Mouse (Mus musculus) kidney, embryonic 16.5 days (tissue): ENCODE data around the gene Col20a1. TPM values are rescaled to one million over a fixed set of nuclear protein-coding genes. Genes with fewer than 3 reads are reported as not detected.

Experiments used
- ATAC-seq: fragments of 200-750 bp; cut with Nextera tagmentation; 2 replicates; pipeline ENCODE4 v1.8.0; 2017; ENCODE audit warnings: moderate TSS enrichment; ENCODE audit not compliant: low FRiP score, low TSS enrichment
- H3K27ac ChIP-seq: fragments of 300-500 bp; sonication (generic); 2 replicates; pipeline ENCODE4 v1.5.1; 2014; ENCODE audit warnings: low read length
- H3K27me3 ChIP-seq: fragments of 300-500 bp; sonication (generic); 2 replicates; pipeline ENCODE4 v1.6.1; 2014; ENCODE audit warnings: low read length, control low read depth, mixed read lengths; ENCODE audit not compliant: insufficient read depth
- H3K36me3 ChIP-seq: fragments of 300-500 bp; sonication (generic); 2 replicates; pipeline ENCODE4 v1.6.1; 2014; ENCODE audit warnings: low read length, control low read depth, mixed read lengths; ENCODE audit not compliant: insufficient read depth
- H3K4me1 ChIP-seq: fragments of 300-500 bp; sonication (generic); 2 replicates; pipeline ENCODE4 v1.6.1; 2014; ENCODE audit warnings: low read length, control low read depth, mixed read lengths; ENCODE audit not compliant: insufficient read depth
- H3K4me2 ChIP-seq: fragments of 300-500 bp; sonication (generic); replicated peaks from 2 replicates; pipeline ENCODE4 v1.6.1; 2014; ENCODE audit warnings: low read depth, low read length
- H3K4me3 ChIP-seq: fragments of 300-500 bp; sonication (generic); 2 replicates; pipeline ENCODE4 v1.5.1; 2014; ENCODE audit warnings: mild to moderate bottlenecking, low read length
- H3K9ac ChIP-seq: fragments of 300-500 bp; sonication (generic); replicated peaks from 2 replicates; pipeline ENCODE4 v1.6.1; 2014; ENCODE audit warnings: low read length
- H3K9me3 ChIP-seq: fragments of 300-500 bp; sonication (generic); 2 replicates; pipeline ENCODE4 v1.6.1; 2016; ENCODE audit warnings: low read length, control low read depth
- WGBS: fragments of 180-500 bp; shearing (Covaris S2); extraction: QIAGEN DNeasy Blood & Tissue Kit; methylation state at CpG from one replicate; pipeline ENCODE4 v1.1.7; 2014; 5-methylcytosine and 5-hydroxymethylcytosine counted together
- polyA plus RNA-seq: library from polyadenylated mRNA; unstranded; fragments of >200 nt; fragmentation: Nextera tagmentation; extraction: Ambion mirVana; gene quantifications from 2 replicates; pipeline ENCODE4 v1.2.1, GENCODE M21; 2015

Col20a1 gene
- polyA plus RNA-seq, 1 experiment from 2014 or later: 0.47 TPM

- 75% methylated on average over 1 of the region's 1 CpGs for WGBS
- no peak overlapping the region for H3K27ac ChIP-seq
- H3K9ac ChIP-seq: no peak overlapping the region
- H3K36me3 ChIP-seq: no peaks in the 10 kb centered on the region
- no peak overlapping the region for H3K4me2 ChIP-seq
- no peaks in the 10 kb centered on the region for H3K9me3 ChIP-seq
- no peak for ATAC-seq
- no peaks in the 10 kb centered on the region for H3K4me1 ChIP-seq
- no peak overlapping the region for H3K4me3 ChIP-seq
- H3K27me3 ChIP-seq: no peaks in the 10 kb centered on the region
Observed at GRCm38 (mm10) chr2:180988948-180989347, 2.6 kb downstream of the Col20a1 start.

- Histone ChIP-seq H3K27me3 (no peaks in the 10 kb centered on the region), H3K4me3 (no peak overlapping the region), H3K36me3 (no peaks in the 10 kb centered on the region), H3K4me2 (no peak overlapping the region), H3K27ac (no peak overlapping the region), H3K9me3 (no peaks in the 10 kb centered on the region), H3K4me1 (no peaks in the 10 kb centered on the region), H3K9ac (no peak overlapping the region)
- WGBS: 74% methylated on average over 4 of the region's 4 CpGs
- ATAC-seq: no peak
Observed at GRCm38 (mm10) chr2:180990347-180990746, 4.0 kb downstream of the Col20a1 start.

DNA sequence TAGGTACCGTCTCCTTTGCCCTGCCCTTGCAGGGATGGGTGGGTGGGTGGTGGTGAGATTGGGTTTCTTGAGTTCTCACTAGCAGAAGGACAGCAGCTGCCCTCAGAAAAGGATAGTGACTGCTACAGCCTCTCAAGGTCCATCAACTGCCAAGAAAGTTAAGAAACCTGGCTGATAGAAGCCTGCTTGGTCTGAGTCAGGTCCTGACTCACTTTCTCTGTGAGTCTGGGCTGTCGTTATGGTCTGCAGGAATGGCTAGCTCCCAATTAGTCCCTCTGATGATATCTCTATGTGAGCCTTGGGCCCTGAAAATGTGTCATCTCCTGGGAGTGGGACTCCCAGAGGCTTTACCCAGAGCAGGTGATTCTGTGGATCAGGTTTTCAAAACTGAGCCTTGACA, 8.0 kb downstream of the Col20a1 start:
- Histone ChIP-seq H3K27ac (no peak overlapping the region), H3K4me3 (no peak overlapping the region), H3K9ac (no peak overlapping the region), H3K9me3 (no peaks in the 10 kb centered on the region), H3K36me3 (no peaks in the 10 kb centered on the region), H3K27me3 (no peaks in the 10 kb centered on the region), H3K4me2 (no peak overlapping the region), H3K4me1 (no peaks in the 10 kb centered on the region)
- WGBS: 73% methylated on average over 2 of the region's 2 CpGs
- no peak for ATAC-seq

DNA sequence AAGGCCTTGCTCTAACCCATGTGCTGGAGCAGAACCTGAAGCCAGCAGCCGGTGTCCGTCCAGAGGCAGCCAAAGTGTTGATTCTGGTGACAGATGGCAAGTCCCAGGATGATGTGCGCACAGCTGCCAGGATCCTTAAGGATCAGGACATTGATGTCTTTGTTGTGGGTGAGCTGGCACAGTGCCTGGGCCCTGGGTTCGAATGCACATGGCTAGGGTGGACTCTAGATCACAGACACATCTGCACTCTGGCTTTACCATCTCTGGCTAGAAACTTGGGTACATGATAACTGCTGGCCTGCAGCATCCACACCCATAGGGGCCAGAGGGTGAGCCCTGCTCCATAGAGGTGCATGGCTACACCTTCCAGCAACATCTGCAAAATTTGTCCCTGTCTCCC, 9.1 kb downstream of the Col20a1 start:
- Histone ChIP-seq H3K4me1 (no peaks in the 10 kb centered on the region), H3K9ac (no peak overlapping the region), H3K27ac (no peak overlapping the region), H3K4me2 (no peak overlapping the region), H3K9me3 (no peaks in the 10 kb centered on the region), H3K36me3 (no peaks in the 10 kb centered on the region), H3K4me3 (no peak overlapping the region), H3K27me3 (no peaks in the 10 kb centered on the region)
- ATAC-seq: no peak
- 81% methylated on average over 4 of the region's 4 CpGs for WGBS

DNA sequence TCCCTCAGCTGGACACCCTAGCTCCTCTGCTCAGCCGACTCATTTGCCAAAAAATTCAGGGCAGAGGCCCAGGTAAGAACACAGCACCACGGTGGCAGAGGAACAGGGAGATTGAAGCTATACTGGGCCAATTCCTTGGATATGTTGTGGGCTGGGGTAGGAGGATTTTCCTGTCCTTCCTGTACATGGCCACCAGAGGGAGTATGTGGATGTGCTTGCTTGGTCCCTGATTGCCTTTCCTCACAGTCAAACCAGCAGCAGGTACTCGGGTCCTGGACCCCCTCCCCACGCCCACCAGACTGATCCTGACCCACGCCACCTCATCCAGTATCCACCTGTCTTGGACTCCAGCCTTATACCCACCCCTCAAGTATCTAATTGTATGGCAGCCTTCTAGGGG, 10.1 kb downstream of the Col20a1 start:
- H3K36me3 ChIP-seq: no peaks in the 10 kb centered on the region
- no peak overlapping the region for H3K27ac ChIP-seq
- no peak overlapping the region for H3K4me3 ChIP-seq
- H3K4me1 ChIP-seq: no peaks in the 10 kb centered on the region
- H3K9me3 ChIP-seq: no peaks in the 10 kb centered on the region
- no peak overlapping the region for H3K4me2 ChIP-seq
- no peak overlapping the region for H3K9ac ChIP-seq
- WGBS: 12% methylated on average over 5 of the region's 5 CpGs
- ATAC-seq: peak; percentile 46
- H3K27me3 ChIP-seq: no peaks in the 10 kb centered on the region

GRCm38 (mm10) chr2:180996905-180997304, 10.6 kb downstream of the Col20a1 start:
- H3K4me3 ChIP-seq: no peak overlapping the region
- no peaks in the 10 kb centered on the region for H3K4me1 ChIP-seq
- WGBS: 55% methylated on average over 3 of the region's 3 CpGs
- ATAC-seq: 0 out of 2 replicates have a peak, but pooled peaks have one; percentile 8
- no peak overlapping the region for H3K27ac ChIP-seq
- no peak overlapping the region for H3K9ac ChIP-seq
- no peaks in the 10 kb centered on the region for H3K9me3 ChIP-seq
- no peaks in the 10 kb centered on the region for H3K27me3 ChIP-seq
- no peak overlapping the region for H3K4me2 ChIP-seq
- H3K36me3 ChIP-seq: no peaks in the 10 kb centered on the region

- H3K27ac ChIP-seq: no peak overlapping the region
- WGBS: 32% methylated on average over 4 of the region's 4 CpGs
- H3K27me3 ChIP-seq: no peaks in the 10 kb centered on the region
- peaks cover 7% of the 10 kb centered on the region; the same call in 1 of the 2 replicates for H3K4me1 ChIP-seq
- H3K36me3 ChIP-seq: no peaks in the 10 kb centered on the region
- H3K9me3 ChIP-seq: no peaks in the 10 kb centered on the region
- no peak overlapping the region for H3K4me2 ChIP-seq
- no peak overlapping the region for H3K4me3 ChIP-seq
- 0 out of 2 replicates have a peak, but pooled peaks have one; percentile 25 for ATAC-seq
- no peak overlapping the region for H3K9ac ChIP-seq
Observed at GRCm38 (mm10) chr2:181007054-181007453, 20.7 kb downstream of the Col20a1 start.

DNA sequence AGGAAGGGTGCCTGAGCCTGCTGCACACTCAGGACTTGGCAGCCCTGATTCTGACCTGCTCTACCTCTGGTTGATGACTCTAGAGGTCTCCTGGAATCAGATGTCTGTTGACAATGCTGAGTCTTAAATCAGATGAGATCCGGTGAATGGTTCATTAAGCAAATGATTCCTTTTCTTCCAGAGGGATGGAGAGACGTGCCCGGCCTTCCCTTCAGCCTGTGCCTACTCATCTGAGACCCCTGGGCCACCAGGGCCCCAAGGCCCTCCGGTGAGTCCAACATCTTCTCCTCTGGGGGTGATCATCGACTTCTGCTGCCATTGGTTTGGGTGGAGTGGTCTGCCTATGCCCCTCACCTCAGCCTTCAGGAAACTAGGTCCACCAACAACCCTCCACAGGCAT, 22.0 kb downstream of the Col20a1 start:
- Histone ChIP-seq H3K4me3 (no peak overlapping the region), H3K36me3 (no peaks in the 10 kb centered on the region), H3K27ac (no peak overlapping the region; the same call in 1 of the 2 replicates), H3K27me3 (no peaks in the 10 kb centered on the region), H3K9ac (no peak overlapping the region), H3K4me1 (peaks cover 7% of the 10 kb centered on the region; the same call in 1 of the 2 replicates), H3K9me3 (no peaks in the 10 kb centered on the region), H3K4me2 (no peak overlapping the region)
- peak; percentile 52 for ATAC-seq
- 32% methylated on average over 5 of the region's 5 CpGs for WGBS

- H3K9ac ChIP-seq: no peak overlapping the region
- H3K4me3 ChIP-seq: no peak overlapping the region
- no peak overlapping the region for H3K27ac ChIP-seq
- H3K4me1 ChIP-seq: no peaks in the 10 kb centered on the region
- no peak for ATAC-seq
- WGBS: 77% methylated on average over 11 of the region's 11 CpGs
- 0 out of 2 replicates have a peak, but pooled peaks cover under 1% of the 10 kb centered on the region for H3K27me3 ChIP-seq
- no peak overlapping the region for H3K4me2 ChIP-seq
- H3K9me3 ChIP-seq: no peaks in the 10 kb centered on the region
- H3K36me3 ChIP-seq: no peaks in the 10 kb centered on the region
Observed at GRCm38 (mm10) chr2:181031406-181031934, 45.1 kb downstream of the Col20a1 start.

DNA sequence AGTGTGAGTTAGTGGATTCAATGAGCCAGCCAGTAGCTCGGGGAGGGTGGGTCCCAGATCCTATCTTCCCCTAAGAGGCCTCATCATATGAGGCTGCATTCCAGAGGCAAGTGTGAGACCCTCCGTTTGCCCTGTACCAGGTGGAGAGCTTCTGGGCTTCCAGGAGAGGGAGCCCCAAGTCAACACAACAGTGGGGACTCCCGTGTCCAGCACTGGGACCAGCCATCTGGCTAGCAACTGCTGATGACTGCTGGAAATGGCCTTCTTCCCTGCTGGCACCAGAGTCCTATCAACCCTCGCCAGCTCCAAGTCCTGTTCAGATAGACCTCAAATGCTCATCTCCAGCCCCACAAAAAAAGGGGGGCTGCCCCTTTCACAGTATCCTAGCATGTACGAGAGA, 46.1 kb downstream of the Col20a1 start:
- Histone ChIP-seq H3K36me3 (no peaks in the 10 kb centered on the region), H3K9ac (no peak overlapping the region), H3K27ac (no peak overlapping the region), H3K9me3 (no peaks in the 10 kb centered on the region), H3K4me3 (no peak overlapping the region), H3K4me1 (no peaks in the 10 kb centered on the region), H3K4me2 (no peak overlapping the region), H3K27me3 (peaks cover 10% of the 10 kb centered on the region)
- peak; percentile 52; the same call in 1 of the 2 replicates for ATAC-seq
- 39% methylated on average over 5 of the region's 5 CpGs for WGBS
